Mouse (Mus musculus) lung, postnatal 14 days (tissue): Measurements from ENCODE around the gene Ift80.
A peak's percentile ranks its signal among the peaks of the same experiment; 100 is the strongest.
"Not testable (repeated sequence)": the region's sequence is repeated elsewhere in the genome, so short reads cannot be mapped to it uniquely, and the experiment has no call there.

Experiments used
- DNase-seq: peaks from one replicate; pipeline ENCODE4 v3.0.0; 2021

The Ift80 gene

GRCm38 (mm10) chr3:68928619-68929018 is 75.8 kb downstream of the Ift80 start:
- no peak for DNase-seq

- DNase-seq, result no peak
Measured at GRCm38 (mm10) chr3:68907509-68907908, 96.9 kb downstream of the Ift80 start.

- DNase-seq, result no peak
Measured at GRCm38 (mm10) chr3:68904902-68905778, 99.2 kb downstream of the Ift80 start.

GRCm38 (mm10) chr3:68902636-68903035 is 101.7 kb downstream of the Ift80 start:
- DNase-seq, result not testable (repeated sequence)

GRCm38 (mm10) chr3:68897154-68897553 is 107.2 kb downstream of the Ift80 start:
- DNase-seq, result no peak

- DNase-seq, result no peak
Measured at GRCm38 (mm10) chr3:68895426-68895825, 108.9 kb downstream of the Ift80 start.

GRCm38 (mm10) chr3:68886845-68887244 is 117.5 kb downstream of the Ift80 start:
- no peak for DNase-seq

- no peak for DNase-seq
Measured at GRCm38 (mm10) chr3:68874079-68874478, 130.3 kb downstream of the Ift80 start.

- DNase-seq, result no peak
Measured at GRCm38 (mm10) chr3:68870568-68870950, 133.8 kb downstream of the Ift80 start.

GRCm38 (mm10) chr3:68869691-68870567 is 134.4 kb downstream of the Ift80 start:
- DNase-seq, result peak; percentile 6

GRCm38 (mm10) chr3:68869211-68869690 is 135.1 kb downstream of the Ift80 start, which contains the start of gene 1110032F04Rik:
Gene 1110032F04Rik (plus strand): TSS chr3:68869586.
- peak; percentile 15 for DNase-seq

GRCm38 (mm10) chr3:68852414-68852813 is 152.0 kb downstream of the Ift80 start:
- no peak for DNase-seq

- no peak for DNase-seq
Measured at GRCm38 (mm10) chr3:68848323-68848722, 156.0 kb downstream of the Ift80 start.

GRCm38 (mm10) chr3:68844025-68844424 is 160.3 kb downstream of the Ift80 start:
- no peak for DNase-seq
